Mouse (Mus musculus) embryonic facial prominence, embryonic 10.5 days (tissue): Measurements from ENCODE around the gene Smarca1. TPM values are rescaled to one million over a fixed set of nuclear protein-coding genes. Genes with fewer than 3 reads are reported as not detected.

Experiments used
- polyA plus RNA-seq: library from polyadenylated mRNA; unstranded; fragments of >200 nt; fragmentation: Nextera tagmentation; extraction: Ambion mirVana; gene quantifications from 2 replicates; pipeline ENCODE4 v1.2.1, GENCODE M21; 2016

Gene Smarca1
- polyA plus RNA-seq, 1 experiment from 2014 or later, result 17.9 TPM

Other genes with a start within 250 kb of the Smarca1 start
- 17.1 and 17.5 TPM in 2 replicates for gene Ocrl, start 19.4 kb upstream of the Smarca1 start, polyA plus RNA-seq
- gene Apln, start 141.9 kb upstream of the Smarca1 start, polyA plus RNA-seq, result 3.8 and 4.2 TPM in 2 replicates
- 1.2 and 1.3 TPM in 2 replicates for gene Xpnpep2, start 215.8 kb upstream of the Smarca1 start, polyA plus RNA-seq